Mouse (Mus musculus) heart, postnatal 0 days (tissue): ENCODE measurements at regions not wholly inside any gene's neighbourhood (a gene's known extent, or its start where the extent isn't known, plus 50 kb on each side); places are given as distances from the start of the nearest gene placed in this dataset.

Experiments used
- ATAC-seq: fragments of 200-750 bp; cut with Nextera tagmentation; 2 replicates; pipeline ENCODE4 v1.8.0; 2017; ENCODE audit warnings: low read depth, moderate number of reproducible peaks, moderate library complexity; ENCODE audit not compliant: insufficient read depth
- DNase-seq: peaks from one replicate; pipeline ENCODE4 v3.0.0-alpha.2; 2016; ENCODE audit warnings: low spot score
- H3K27ac ChIP-seq: fragments of 300-500 bp; sonication (generic); 2 replicates; pipeline ENCODE4 v1.5.1; 2014; ENCODE audit warnings: low read depth, mild to moderate bottlenecking
- H3K27me3 ChIP-seq: fragments of 300-500 bp; sonication (generic); 2 replicates; pipeline ENCODE4 v1.6.1; 2014; ENCODE audit warnings: low read length, mixed read lengths; ENCODE audit not compliant: control insufficient read depth, insufficient read depth
- H3K36me3 ChIP-seq: fragments of 300-500 bp; sonication (generic); replicated peaks from 2 replicates; pipeline ENCODE4 v1.6.1; 2014; ENCODE audit warnings: low read length, mixed read lengths; ENCODE audit not compliant: control insufficient read depth, insufficient read depth
- H3K4me1 ChIP-seq: fragments of 300-500 bp; sonication (generic); 2 replicates; pipeline ENCODE4 v1.6.1; 2014; ENCODE audit warnings: antibody characterized with exemption; ENCODE audit not compliant: control insufficient read depth, insufficient read depth
- H3K4me2 ChIP-seq: fragments of 300-500 bp; sonication (generic); 2 replicates; pipeline ENCODE4 v1.6.1; 2014; ENCODE audit warnings: low read depth, mild to moderate bottlenecking, low read length, moderate library complexity
- H3K4me3 ChIP-seq: fragments of 300-500 bp; sonication (generic); 2 replicates; pipeline ENCODE4 v1.5.1; 2014; ENCODE audit warnings: low read depth, low read length
- H3K9ac ChIP-seq: fragments of 300-500 bp; sonication (generic); replicated peaks from 2 replicates; pipeline ENCODE4 v1.6.1; 2014; ENCODE audit warnings: low read depth, low read length, mixed read lengths
- H3K9me3 ChIP-seq: fragments of 300-500 bp; sonication (generic); replicated peaks from 2 replicates; pipeline ENCODE4 v1.6.1; 2016; ENCODE audit warnings: low read length; ENCODE audit not compliant: control insufficient read depth
- CTCF ChIP-seq: IDR thresholded peaks from 2 replicates; pipeline ENCODE4 v1.5.1; 2016; ENCODE audit warnings: antibody characterized with exemption, control low read depth, low read depth
- EP300 ChIP-seq: IDR thresholded peaks from 2 replicates; pipeline ENCODE4 v1.6.1; 2016; ENCODE audit warnings: antibody characterized with exemption, low read depth
- WGBS: fragments of 180-500 bp; shearing (Covaris S2); extraction: QIAGEN DNeasy Blood & Tissue Kit; methylation state at CpG from one replicate; pipeline ENCODE4 v1.1.7; 2014; 5-methylcytosine and 5-hydroxymethylcytosine counted together

GRCm38 (mm10) chr15:10838584-10839288, 113.4 kb upstream of the C1qtnf3 start:
- H3K27ac ChIP-seq = no peak overlapping the region
- no peaks in the 10 kb centered on the region for H3K27me3 ChIP-seq
- no peak overlapping the region for H3K4me3 ChIP-seq
- no peaks in the 10 kb centered on the region for H3K36me3 ChIP-seq
- WGBS = 73% methylated on average over 1 of the region's 1 CpGs
- no peak overlapping the region for H3K4me2 ChIP-seq
- H3K9me3 ChIP-seq = no peaks in the 10 kb centered on the region
- no peak for TF ChIP-seq EP300
- no peak for TF ChIP-seq CTCF
- DNase-seq (no peak), ATAC-seq (no peak)
- H3K9ac ChIP-seq = no peak overlapping the region
- peaks cover 7% of the 10 kb centered on the region for H3K4me1 ChIP-seq

- no peak overlapping the region for H3K4me3 ChIP-seq
- DNase-seq (peak; percentile 43), ATAC-seq (peak; percentile 60)
- no peaks in the 10 kb centered on the region for H3K36me3 ChIP-seq
- H3K9me3 ChIP-seq = no peaks in the 10 kb centered on the region
- H3K4me2 ChIP-seq = no peak overlapping the region
- H3K27ac ChIP-seq = 0 out of 2 replicates have a peak overlapping the region, but pooled peaks have one; percentile 6
- TF ChIP-seq EP300 (no peak), CTCF (no peak)
- no peaks in the 10 kb centered on the region for H3K27me3 ChIP-seq
- 48% methylated on average over 4 of the region's 4 CpGs for WGBS
- no peak overlapping the region for H3K9ac ChIP-seq
- peaks cover 4% of the 10 kb centered on the region; the same call in 1 of the 2 replicates for H3K4me1 ChIP-seq
Observed at GRCm38 (mm10) chr15:10840621-10841034, 111.5 kb upstream of the C1qtnf3 start.

GRCm38 (mm10) chr15:10843060-10843695, 109.0 kb upstream of the C1qtnf3 start:
- 54% methylated on average over 3 of the region's 3 CpGs for WGBS
- H3K4me3 ChIP-seq = no peak overlapping the region

GRCm38 (mm10) chr15:10846722-10847121, 105.4 kb upstream of the C1qtnf3 start:
- Histone ChIP-seq H3K36me3 (no peaks in the 10 kb centered on the region), H3K27ac (no peak overlapping the region), H3K4me1 (no peaks in the 10 kb centered on the region), H3K9me3 (no peaks in the 10 kb centered on the region), H3K4me3 (no peak overlapping the region), H3K4me2 (no peak overlapping the region), H3K9ac (no peak overlapping the region), H3K27me3 (no peaks in the 10 kb centered on the region)
- TF ChIP-seq CTCF = no peak
- 94% methylated on average over 4 of the region's 4 CpGs for WGBS
- ATAC-seq (no peak), DNase-seq (no peak)

More at GRCm38 (mm10) chr15:10843060-10843695, 109.0 kb upstream of the C1qtnf3 start:
- ATAC-seq = no peak
- H3K36me3 ChIP-seq = no peaks in the 10 kb centered on the region
- H3K27ac ChIP-seq = no peak overlapping the region
- H3K9ac ChIP-seq = no peak overlapping the region
- no peaks in the 10 kb centered on the region for H3K27me3 ChIP-seq
- no peak overlapping the region for H3K4me2 ChIP-seq
- no peak for DNase-seq
- H3K4me1 ChIP-seq = peaks cover 4% of the 10 kb centered on the region; the same call in 1 of the 2 replicates
- no peaks in the 10 kb centered on the region for H3K9me3 ChIP-seq
- TF ChIP-seq EP300 (no peak), CTCF (no peak)

- DNase-seq (no peak), ATAC-seq (no peak)
- Histone ChIP-seq H3K27ac (no peak overlapping the region), H3K4me3 (no peak overlapping the region), H3K9me3 (no peaks in the 10 kb centered on the region), H3K4me2 (no peak overlapping the region), H3K4me1 (peaks cover 19% of the 10 kb centered on the region; the same call in 1 of the 2 replicates), H3K27me3 (no peaks in the 10 kb centered on the region), H3K9ac (no peak overlapping the region), H3K36me3 (no peaks in the 10 kb centered on the region)
- 74% methylated on average over 7 of the region's 7 CpGs for WGBS
- no peak for TF ChIP-seq CTCF
- TF ChIP-seq EP300 = no peak
Observed at GRCm38 (mm10) chr15:10864004-10864775, 87.9 kb upstream of the C1qtnf3 start.
